Mouse (Mus musculus): ENCODE results near the gene BC048507. TPM values are rescaled to one million over a fixed set of nuclear protein-coding genes. Genes with fewer than 3 reads are reported as not detected.

The BC048507 gene
- total RNA-seq, 2 experiments from 2014 or later = not detected

Other genes with a start within 250 kb of the BC048507 start
- 1 to 10 TPM; 1.3 to 3.7 TPM for gene Gm49345, start 225.6 kb upstream of the BC048507 start, total RNA-seq (2021)
- gene Zfp729a, start 225.5 kb upstream of the BC048507 start, total RNA-seq (2021) = 1 to 10 TPM; 9.1 to 10.0 TPM
- 10 to 100 TPM; 20.9 to 21.8 TPM for gene Zfp738, start 176.3 kb upstream of the BC048507 start, total RNA-seq (2021)
- gene Zfp65, start 134.2 kb upstream of the BC048507 start, total RNA-seq (2021) = 10 to 100 TPM; 13.8 to 14.7 TPM
- gene Zfp85, start 108.1 kb upstream of the BC048507 start, total RNA-seq (2021) = 1 to 10 TPM; 7.0 to 7.8 TPM
- gene Zfp493, start 83.6 kb upstream of the BC048507 start, total RNA-seq (2021) = 1 to 10 TPM; 4.0 to 4.5 TPM
- gene Zfp273, start 49.6 kb upstream of the BC048507 start, total RNA-seq (2021) = 1 to 10 TPM; 7.8 to 8.3 TPM
- gene Gm10037, start 32.2 kb upstream of the BC048507 start, total RNA-seq (2021) = 1 to 10 TPM; 7.6 to 9.3 TPM